Mouse (Mus musculus): Measurements from ENCODE around the gene Wasf2. TPM values are rescaled to one million over a fixed set of nuclear protein-coding genes. Genes with fewer than 3 reads are reported as not detected.

Gene Wasf2
- polyA plus RNA-seq, 1 experiment, result 45.7 TPM

- TF ChIP-seq CTCF (conservative IDR thresholded peaks at IDR 0.05; ENCODE audit: insufficient read depth, insufficient read length, low read depth, low read length) (no peak), POLR2A (IDR thresholded peaks at IDR 0.05; ENCODE audit: low read depth, low read length) (no peak)
- no peaks in the 10 kb centered on the region; the same call in 1 of the 2 replicates for H3K36me3 ChIP-seq (ENCODE audit: control insufficient read depth, insufficient read depth, low read length)
- peaks cover 15% of the 10 kb centered on the region for H3K4me1 ChIP-seq (ENCODE audit: control insufficient read depth, insufficient read depth, low read length)
- no peak for DNase-seq
- no peaks in the 10 kb centered on the region for H3K27me3 ChIP-seq (replicated peaks; ENCODE audit: control insufficient read depth, insufficient read depth, low read length)
- H3K27ac ChIP-seq (ENCODE audit: insufficient read depth, low read depth, low read length), result no peak overlapping the region
- 78% methylated on average over 6 of the region's 6 CpGs for WGBS
- no peak overlapping the region for H3K4me3 ChIP-seq (ENCODE audit: insufficient read depth, low read depth, low read length)
Observed at GRCm38 (mm10) chr4:133155726-133156125, 25.4 kb downstream of the Wasf2 start.

- WGBS, result 57% methylated on average over 4 of the region's 4 CpGs
- peaks cover 18% of the 10 kb centered on the region for H3K4me1 ChIP-seq (ENCODE audit: control insufficient read depth, insufficient read depth, low read length)
- DNase-seq, result no peak
- H3K27ac ChIP-seq (ENCODE audit: insufficient read depth, low read depth, low read length), result no peak overlapping the region
- TF ChIP-seq POLR2A (IDR thresholded peaks at IDR 0.05; ENCODE audit: low read depth, low read length), result no peak
- no peak for TF ChIP-seq CTCF (conservative IDR thresholded peaks at IDR 0.05; ENCODE audit: insufficient read depth, insufficient read length, low read depth, low read length)
- H3K4me3 ChIP-seq (ENCODE audit: insufficient read depth, low read depth, low read length), result no peak overlapping the region
- H3K27me3 ChIP-seq (replicated peaks; ENCODE audit: control insufficient read depth, insufficient read depth, low read length), result no peaks in the 10 kb centered on the region
- no peaks in the 10 kb centered on the region; the same call in 1 of the 2 replicates for H3K36me3 ChIP-seq (ENCODE audit: control insufficient read depth, insufficient read depth, low read length)
Observed at GRCm38 (mm10) chr4:133156422-133156821, 26.1 kb downstream of the Wasf2 start.

GRCm38 (mm10) chr4:133156831-133157230, 26.5 kb downstream of the Wasf2 start:
- no peak for DNase-seq
- 46% methylated on average over 10 of the region's 10 CpGs for WGBS
- Histone ChIP-seq H3K27ac (ENCODE audit: insufficient read depth, low read depth, low read length) (no peak overlapping the region), H3K4me1 (ENCODE audit: control insufficient read depth, insufficient read depth, low read length) (peaks cover 18% of the 10 kb centered on the region), H3K4me3 (ENCODE audit: insufficient read depth, low read depth, low read length) (no peak overlapping the region), H3K27me3 (replicated peaks; ENCODE audit: control insufficient read depth, insufficient read depth, low read length) (no peaks in the 10 kb centered on the region), H3K36me3 (ENCODE audit: control insufficient read depth, insufficient read depth, low read length) (no peaks in the 10 kb centered on the region; the same call in 1 of the 2 replicates)
- TF ChIP-seq POLR2A (IDR thresholded peaks at IDR 0.05; ENCODE audit: low read depth, low read length), result no peak

GRCm38 (mm10) chr4:133159127-133159526, 28.8 kb downstream of the Wasf2 start:
- no peak overlapping the region; the same call in none of the 2 replicates for H3K27ac ChIP-seq (ENCODE audit: insufficient read depth, low read depth, low read length)
- 46% methylated on average over 6 of the region's 6 CpGs for WGBS

GRCm38 (mm10) chr4:133159646-133160045, 29.3 kb downstream of the Wasf2 start:
- H3K27ac ChIP-seq (ENCODE audit: insufficient read depth, low read depth, low read length), result no peak overlapping the region
- WGBS, result 54% methylated on average over 4 of the region's 4 CpGs
- no peak for DNase-seq

More at GRCm38 (mm10) chr4:133159127-133159526, 28.8 kb downstream of the Wasf2 start:
- Histone ChIP-seq H3K36me3 (ENCODE audit: control insufficient read depth, insufficient read depth, low read length) (no peaks in the 10 kb centered on the region; the same call in 1 of the 2 replicates), H3K4me1 (ENCODE audit: control insufficient read depth, insufficient read depth, low read length) (peaks cover 18% of the 10 kb centered on the region), H3K4me3 (ENCODE audit: insufficient read depth, low read depth, low read length) (no peak overlapping the region), H3K27me3 (replicated peaks; ENCODE audit: control insufficient read depth, insufficient read depth, low read length) (no peaks in the 10 kb centered on the region)
- DNase-seq, result no peak
- TF ChIP-seq POLR2A (IDR thresholded peaks at IDR 0.05; ENCODE audit: low read depth, low read length) (no peak), CTCF (conservative IDR thresholded peaks at IDR 0.05; ENCODE audit: insufficient read depth, insufficient read length, low read depth, low read length) (no peak)

GRCm38 (mm10) chr4:133160211-133160610, 29.9 kb downstream of the Wasf2 start:
- 68% methylated on average over 8 of the region's 8 CpGs for WGBS
- no peaks in the 10 kb centered on the region for H3K27me3 ChIP-seq (replicated peaks; ENCODE audit: control insufficient read depth, insufficient read depth, low read length)
- H3K36me3 ChIP-seq (ENCODE audit: control insufficient read depth, insufficient read depth, low read length), result no peaks in the 10 kb centered on the region; the same call in 1 of the 2 replicates
- no peak overlapping the region for H3K27ac ChIP-seq (ENCODE audit: insufficient read depth, low read depth, low read length)
- DNase-seq, result no peak
- H3K4me3 ChIP-seq (ENCODE audit: insufficient read depth, low read depth, low read length), result no peak overlapping the region
- TF ChIP-seq POLR2A (IDR thresholded peaks at IDR 0.05; ENCODE audit: low read depth, low read length) (no peak), CTCF (conservative IDR thresholded peaks at IDR 0.05; ENCODE audit: insufficient read depth, insufficient read length, low read depth, low read length) (no peak)
- peaks cover 21% of the 10 kb centered on the region for H3K4me1 ChIP-seq (ENCODE audit: control insufficient read depth, insufficient read depth, low read length)

More at GRCm38 (mm10) chr4:133159646-133160045, 29.3 kb downstream of the Wasf2 start:
- H3K4me1 ChIP-seq (ENCODE audit: control insufficient read depth, insufficient read depth, low read length), result peaks cover 18% of the 10 kb centered on the region
- no peaks in the 10 kb centered on the region for H3K27me3 ChIP-seq (replicated peaks; ENCODE audit: control insufficient read depth, insufficient read depth, low read length)
- no peaks in the 10 kb centered on the region; the same call in 1 of the 2 replicates for H3K36me3 ChIP-seq (ENCODE audit: control insufficient read depth, insufficient read depth, low read length)
- H3K4me3 ChIP-seq (ENCODE audit: insufficient read depth, low read depth, low read length), result no peak overlapping the region
- TF ChIP-seq CTCF (conservative IDR thresholded peaks at IDR 0.05; ENCODE audit: insufficient read depth, insufficient read length, low read depth, low read length), result no peak
- TF ChIP-seq POLR2A (IDR thresholded peaks at IDR 0.05; ENCODE audit: low read depth, low read length), result no peak

- no peak for TF ChIP-seq POLR2A (IDR thresholded peaks at IDR 0.05; ENCODE audit: low read depth, low read length)
- no peak for DNase-seq
- 30% methylated on average over 4 of the region's 4 CpGs for WGBS
- Histone ChIP-seq H3K4me1 (ENCODE audit: control insufficient read depth, insufficient read depth, low read length) (peaks cover 22% of the 10 kb centered on the region), H3K4me3 (ENCODE audit: insufficient read depth, low read depth, low read length) (no peak overlapping the region), H3K27me3 (replicated peaks; ENCODE audit: control insufficient read depth, insufficient read depth, low read length) (no peaks in the 10 kb centered on the region), H3K36me3 (ENCODE audit: control insufficient read depth, insufficient read depth, low read length) (no peaks in the 10 kb centered on the region; the same call in 1 of the 2 replicates), H3K27ac (ENCODE audit: insufficient read depth, low read depth, low read length) (no peak overlapping the region)
Observed at GRCm38 (mm10) chr4:133160821-133161220, 30.5 kb downstream of the Wasf2 start.
